Mouse (Mus musculus) C2C12 (cell line): ENCODE data around the gene H2-Ab1. TPM values are rescaled to one million over a fixed set of nuclear protein-coding genes. Genes with fewer than 3 reads are reported as not detected.

ENCODE experiments used
- H3K27me3 ChIP-seq: one replicate; pipeline ENCODE4 v1.6.1; 2011; ENCODE audit not compliant: control insufficient read depth, insufficient read depth, insufficient read length
- H3K36me3 ChIP-seq: one replicate; pipeline ENCODE4 v1.6.1; 2011; ENCODE audit not compliant: control insufficient read depth, insufficient read depth
- H3K4me3 ChIP-seq: one replicate; pipeline ENCODE4 v1.5.1; 2011; ENCODE audit warnings: mild to moderate bottlenecking, control low read depth; ENCODE audit not compliant: poor library complexity, insufficient read depth, severe bottlenecking
- H3K79me2 ChIP-seq: one replicate; pipeline ENCODE4 v1.6.1; 2011; ENCODE audit not compliant: control insufficient read depth, insufficient read depth
- H3K79me3 ChIP-seq: one replicate; pipeline ENCODE4 v1.6.1; 2011; ENCODE audit warnings: low read depth, control low read depth
- H3ac ChIP-seq: one replicate; pipeline ENCODE3; 2011; ENCODE audit warnings: low read depth; ENCODE audit not compliant: control insufficient read depth, insufficient read length
- CEBPB ChIP-seq: IDR thresholded peaks from one replicate; pipeline ENCODE4 v1.6.1; 2011; ENCODE audit warnings: low read depth, mild to moderate bottlenecking, control low read depth, moderate library complexity
- CTCF ChIP-seq: IDR thresholded peaks from one replicate; pipeline ENCODE4 v1.5.1; 2011; ENCODE audit not compliant: control insufficient read depth, insufficient read depth, insufficient read length
- FOSL1 ChIP-seq: IDR thresholded peaks from one replicate; pipeline ENCODE4 v1.8.0; 2011; ENCODE audit warnings: mild to moderate bottlenecking, low read length; ENCODE audit not compliant: poor library complexity, insufficient read depth, severe bottlenecking
- MAX ChIP-seq: IDR thresholded peaks from one replicate; pipeline ENCODE4 v1.6.1; 2011; ENCODE audit warnings: mild to moderate bottlenecking, control low read depth
- MYOD1 ChIP-seq: IDR thresholded peaks from one replicate; pipeline ENCODE4 v1.6.1; 2011; ENCODE audit warnings: low read depth; ENCODE audit not compliant: control insufficient read depth, insufficient read length
- MYOG ChIP-seq: IDR thresholded peaks from one replicate; pipeline ENCODE4 v1.6.1; 2011; ENCODE audit not compliant: control insufficient read depth, insufficient read length; ENCODE audit errors: extremely low read depth
- USF1 ChIP-seq: IDR thresholded peaks from one replicate; pipeline ENCODE4 v1.6.1; 2011; ENCODE audit warnings: low read depth, mild to moderate bottlenecking, control low read depth, moderate library complexity
- polyA plus RNA-seq: library from polyadenylated mRNA; unstranded; fragments of >200 nt; fragmentation: generic; extraction: Trizol; gene quantifications from one replicate; pipeline ENCODE4 v1.2.1, GENCODE M21; 2012; ENCODE audit warnings: missing spikeins

The H2-Ab1 gene
- polyA plus RNA-seq, 1 experiment, result not detected

DNA sequence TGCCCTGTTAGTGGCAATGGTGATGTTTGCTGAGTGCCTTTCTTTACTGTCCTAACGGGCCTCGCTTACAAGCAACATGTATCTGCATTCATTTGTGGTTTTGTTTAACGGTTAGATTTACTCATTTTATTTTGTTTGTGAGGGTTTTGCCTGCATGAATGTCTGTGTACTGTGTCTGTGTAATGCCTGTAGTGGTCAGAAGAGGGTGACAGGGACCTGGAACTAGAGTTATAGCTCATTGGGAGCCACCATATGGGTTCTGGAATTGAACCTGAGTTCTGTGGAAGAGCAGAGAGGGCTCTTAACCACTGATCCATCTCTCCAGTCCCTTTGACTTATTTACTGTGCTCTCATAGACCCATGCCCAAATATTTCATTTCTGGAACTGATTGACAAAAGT lies 10.4 kb upstream of the H2-Ab1 start:
- Histone ChIP-seq H3K79me2 (no peaks in the 10 kb centered on the region), H3K27me3 (peaks cover 15% of the 10 kb centered on the region), H3K79me3 (no peaks in the 10 kb centered on the region), H3K4me3 (no peak overlapping the region), H3K36me3 (no peaks in the 10 kb centered on the region), H3ac (no peak overlapping the region)
- TF ChIP-seq CEBPB (no peak), MYOG (no peak), FOSL1 (no peak), CTCF (no peak)

DNA sequence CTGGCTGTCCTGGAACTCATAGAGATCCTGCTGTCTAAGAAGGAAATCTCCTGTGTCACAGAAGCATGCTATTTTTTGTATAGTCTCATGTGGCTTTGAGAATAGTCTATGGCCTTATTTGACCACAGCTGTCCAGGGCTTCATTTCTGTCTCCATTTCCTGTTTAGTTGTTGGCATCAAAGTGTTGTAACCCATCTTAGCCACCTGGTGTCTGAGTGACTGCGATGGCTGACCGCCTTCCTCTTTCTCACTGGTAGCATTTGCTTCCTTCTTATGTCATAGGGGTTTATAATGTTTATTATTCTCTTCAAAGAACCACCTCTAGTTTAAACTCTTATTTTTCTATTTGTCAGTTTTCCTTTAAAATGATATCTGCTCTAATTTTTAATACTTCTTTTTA lies 8.7 kb upstream of the H2-Ab1 start:
- no peaks in the 10 kb centered on the region for H3K79me3 ChIP-seq

DNA sequence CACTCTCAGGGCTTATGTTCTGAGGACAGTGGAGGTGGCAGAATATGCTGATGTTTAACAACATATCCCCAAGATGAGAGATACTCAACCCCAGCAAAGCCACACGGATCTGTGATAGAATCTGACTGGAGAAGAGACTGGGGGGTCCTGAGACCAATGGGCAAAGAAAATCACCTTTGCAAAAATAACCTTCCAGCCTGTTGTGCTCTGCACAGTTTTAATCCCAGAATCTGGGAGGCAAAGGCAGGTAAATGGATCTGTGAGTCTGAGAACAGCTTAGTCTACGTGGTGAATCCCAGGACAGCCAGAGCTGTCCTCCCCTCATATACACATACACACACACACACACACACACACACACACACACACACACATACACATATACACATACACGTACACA lies 8.1 kb upstream of the H2-Ab1 start:
- Histone ChIP-seq H3K79me3 (no peaks in the 10 kb centered on the region), H3K27me3 (peaks cover 15% of the 10 kb centered on the region), H3K36me3 (no peaks in the 10 kb centered on the region), H3K4me3 (no peak overlapping the region), H3ac (no peak overlapping the region), H3K79me2 (no peaks in the 10 kb centered on the region)
- TF ChIP-seq CTCF (no peak), USF1 (no peak), MAX (no peak), CEBPB (no peak), FOSL1 (no peak), MYOD1 (no peak), MYOG (no peak)

More for the DNA sequence above, 8.7 kb upstream of the H2-Ab1 start:
- Histone ChIP-seq H3K4me3 (no peak overlapping the region), H3K27me3 (peaks cover 15% of the 10 kb centered on the region), H3K36me3 (no peaks in the 10 kb centered on the region), H3K79me2 (no peaks in the 10 kb centered on the region), H3ac (no peak overlapping the region)
- TF ChIP-seq CEBPB, result no peak
- no peak for TF ChIP-seq MAX
- no peak for TF ChIP-seq MYOG
- TF ChIP-seq CTCF, result no peak
- TF ChIP-seq FOSL1, result no peak
- no peak for TF ChIP-seq MYOD1
- TF ChIP-seq USF1, result no peak

DNA sequence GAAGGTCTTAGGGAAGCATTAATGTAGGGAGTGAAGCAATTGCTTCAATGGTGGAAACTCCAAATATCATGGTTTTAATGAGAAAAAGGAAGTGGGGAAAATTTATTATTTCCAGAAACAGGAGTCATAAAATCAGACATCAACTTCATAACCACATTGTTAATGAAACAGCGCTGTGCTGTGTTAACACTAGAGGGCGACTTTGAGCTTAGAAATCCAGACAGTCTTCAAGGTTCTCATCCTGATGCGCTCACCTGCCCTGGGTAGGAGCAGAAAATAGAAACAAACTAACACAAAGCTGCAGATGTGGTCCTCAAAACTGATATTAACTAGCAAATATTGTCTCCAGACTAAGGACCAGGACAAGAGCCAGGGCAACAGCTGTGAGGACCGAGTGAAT lies 7.6 kb upstream of the H2-Ab1 start:
- H3K27me3 ChIP-seq, result peaks cover 15% of the 10 kb centered on the region
- no peaks in the 10 kb centered on the region for H3K79me2 ChIP-seq
- H3K79me3 ChIP-seq, result no peaks in the 10 kb centered on the region
- H3K36me3 ChIP-seq, result no peaks in the 10 kb centered on the region
- no peak overlapping the region for H3ac ChIP-seq
- TF ChIP-seq MAX (no peak), USF1 (no peak), CEBPB (no peak), FOSL1 (no peak), MYOG (no peak), CTCF (no peak), MYOD1 (no peak)
- H3K4me3 ChIP-seq, result no peak overlapping the region

DNA sequence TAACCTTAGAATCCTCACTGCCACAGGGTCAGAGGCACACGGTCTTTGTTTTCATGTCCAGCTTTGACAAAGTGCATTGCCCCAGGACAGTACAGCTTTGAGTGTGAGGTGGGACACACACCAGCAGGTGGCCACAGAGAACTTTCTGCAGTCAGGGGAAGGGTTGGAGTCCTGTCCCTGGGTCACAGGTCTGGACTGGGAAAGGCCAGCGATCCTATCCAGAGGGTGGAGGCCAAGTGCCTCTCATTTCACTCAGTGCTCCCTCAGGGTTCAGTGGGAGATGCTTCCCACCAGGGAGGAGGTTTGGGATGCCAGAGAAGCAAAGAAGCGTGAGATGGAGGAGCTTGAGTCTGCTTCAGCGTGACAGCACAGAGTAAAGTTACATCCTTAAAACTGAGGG lies 5.8 kb upstream of the H2-Ab1 start:
- Histone ChIP-seq H3K79me3 (no peaks in the 10 kb centered on the region), H3ac (no peak overlapping the region), H3K36me3 (no peaks in the 10 kb centered on the region), H3K27me3 (peaks cover 15% of the 10 kb centered on the region), H3K4me3 (no peak overlapping the region), H3K79me2 (no peaks in the 10 kb centered on the region)
- no peak for TF ChIP-seq USF1
- no peak for TF ChIP-seq CEBPB
- no peak for TF ChIP-seq MAX
- no peak for TF ChIP-seq MYOG
- no peak for TF ChIP-seq CTCF
- TF ChIP-seq MYOD1, result no peak
- TF ChIP-seq FOSL1, result no peak

DNA sequence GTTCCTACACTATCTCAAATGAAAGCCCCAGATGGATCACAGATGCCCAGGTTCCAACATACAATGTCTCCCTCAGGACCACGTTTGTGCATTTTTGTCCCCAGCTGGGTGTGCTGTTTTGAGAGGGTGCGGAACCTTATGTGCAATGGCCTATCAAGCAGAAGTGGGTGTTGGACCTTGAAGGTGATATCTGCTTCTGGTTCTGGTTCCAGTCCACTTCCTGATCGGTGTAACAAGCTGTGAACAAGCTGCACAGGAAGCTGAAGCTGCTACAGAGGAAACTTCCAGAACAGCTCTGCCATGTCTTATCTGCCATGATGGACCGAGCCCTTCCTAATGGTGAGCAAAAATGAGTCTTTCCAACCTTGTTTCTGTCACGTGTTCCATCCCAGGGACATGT lies 988 bp upstream of the H2-Ab1 start:
- Histone ChIP-seq H3K27me3 (peaks cover 7% of the 10 kb centered on the region), H3K79me3 (no peaks in the 10 kb centered on the region), H3K4me3 (no peak overlapping the region), H3K79me2 (no peaks in the 10 kb centered on the region), H3ac (no peak overlapping the region), H3K36me3 (no peaks in the 10 kb centered on the region)
- TF ChIP-seq CTCF (no peak), MYOG (no peak), MAX (no peak), FOSL1 (no peak), USF1 (no peak), MYOD1 (no peak), CEBPB (no peak)
